Mouse (Mus musculus) stomach, embryonic 15.5 days (tissue): ENCODE measurements around the gene B4galnt2. TPM values are rescaled to one million over a fixed set of nuclear protein-coding genes. Genes with fewer than 3 reads are reported as not detected.

ENCODE experiments used
- ATAC-seq: fragments of 200-750 bp; cut with Nextera tagmentation; 2 replicates; pipeline ENCODE4 v1.8.0; 2017; ENCODE audit warnings: low read depth, moderate number of reproducible peaks, moderate TSS enrichment; ENCODE audit not compliant: insufficient read depth, low FRiP score
- H3K27ac ChIP-seq: fragments of 300-500 bp; sonication (generic); 2 replicates; pipeline ENCODE4 v1.5.1; 2015; ENCODE audit warnings: mild to moderate bottlenecking, inconsistent platforms
- H3K27me3 ChIP-seq: fragments of 300-500 bp; sonication (generic); replicated peaks from 2 replicates; pipeline ENCODE4 v1.6.1; 2015; ENCODE audit warnings: inconsistent platforms
- H3K36me3 ChIP-seq: fragments of 300-500 bp; sonication (generic); 2 replicates; pipeline ENCODE4 v1.6.1; 2015; ENCODE audit warnings: inconsistent platforms
- H3K4me1 ChIP-seq: fragments of 300-500 bp; sonication (generic); 2 replicates; pipeline ENCODE4 v1.6.1; 2015; ENCODE audit warnings: inconsistent platforms
- H3K4me2 ChIP-seq: fragments of 300-500 bp; sonication (generic); 2 replicates; pipeline ENCODE4 v1.6.1; 2015; ENCODE audit warnings: mild to moderate bottlenecking, inconsistent platforms
- H3K4me3 ChIP-seq: fragments of 300-500 bp; sonication (generic); replicated peaks from 2 replicates; pipeline ENCODE4 v1.5.1; 2015; ENCODE audit warnings: inconsistent platforms
- H3K9ac ChIP-seq: fragments of 300-500 bp; sonication (generic); 2 replicates; pipeline ENCODE4 v1.6.1; 2015; ENCODE audit warnings: inconsistent platforms
- H3K9me3 ChIP-seq: fragments of 300-500 bp; sonication (generic); 2 replicates; pipeline ENCODE4 v1.6.1; 2016; ENCODE audit warnings: inconsistent platforms
- WGBS: fragments of 180-500 bp; shearing (Covaris S2); methylation state at CpG from one replicate; pipeline ENCODE4 v1.1.7; 2015; 5-methylcytosine and 5-hydroxymethylcytosine counted together
- polyA plus RNA-seq: library from polyadenylated mRNA; unstranded; fragments of >200 nt; fragmentation: Nextera tagmentation; extraction: Ambion mirVana; gene quantifications from 2 replicates; pipeline ENCODE4 v1.2.1, GENCODE M21; 2015

Gene B4galnt2
- polyA plus RNA-seq, 1 experiment from 2014 or later: 8.9 TPM

DNA sequence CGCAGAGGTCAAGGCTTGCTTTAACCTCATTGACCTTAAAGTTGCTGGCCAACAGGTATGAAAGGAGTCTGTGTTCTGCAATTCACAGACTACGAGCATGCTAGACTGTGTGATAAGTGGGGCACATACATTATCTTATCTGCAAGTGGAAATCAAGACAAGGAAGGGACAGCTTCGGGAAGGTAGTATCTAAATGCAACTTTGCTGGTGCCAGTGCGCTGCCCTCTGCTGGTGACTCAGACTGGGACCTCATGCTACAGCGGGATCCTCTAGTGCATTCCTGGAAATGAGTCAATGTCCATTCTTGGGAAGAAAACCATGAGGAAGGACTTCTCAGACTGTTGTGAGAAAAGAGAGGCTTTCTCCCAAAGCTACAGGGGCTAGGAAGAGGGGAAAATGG lies 61.0 kb downstream of the B4galnt2 start:
- Histone ChIP-seq H3K9ac (no peak overlapping the region), H3K27me3 (no peaks in the 10 kb centered on the region), H3K27ac (no peak overlapping the region), H3K4me3 (no peak overlapping the region), H3K4me2 (no peak overlapping the region), H3K36me3 (no peaks in the 10 kb centered on the region), H3K4me1 (no peaks in the 10 kb centered on the region), H3K9me3 (no peaks in the 10 kb centered on the region)
- WGBS: 54% methylated on average over 5 of the region's 5 CpGs
- ATAC-seq: no peak

DNA sequence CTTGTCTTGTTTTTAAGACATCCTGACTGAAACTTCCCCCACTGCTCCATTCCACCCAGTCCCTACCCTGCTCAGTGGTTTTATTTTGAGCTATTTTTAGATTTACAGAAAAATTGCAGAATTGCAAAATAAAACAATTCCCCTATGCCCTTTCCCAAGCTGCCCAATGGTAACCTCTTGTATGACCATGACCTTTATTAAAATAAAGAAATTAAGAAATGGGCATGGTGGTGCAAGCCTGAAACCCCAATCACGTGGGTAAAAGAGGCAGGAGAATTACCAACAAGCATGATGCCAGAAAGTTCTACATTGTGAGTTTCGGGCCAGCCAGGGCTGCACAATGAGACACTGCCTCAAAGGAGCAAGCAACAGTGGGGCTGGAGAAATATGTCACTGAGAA lies 63.8 kb downstream of the B4galnt2 start:
- Histone ChIP-seq H3K9ac (no peak overlapping the region), H3K27ac (no peak overlapping the region), H3K27me3 (no peaks in the 10 kb centered on the region), H3K4me2 (no peak overlapping the region), H3K4me3 (no peak overlapping the region), H3K9me3 (no peaks in the 10 kb centered on the region), H3K4me1 (no peaks in the 10 kb centered on the region), H3K36me3 (no peaks in the 10 kb centered on the region)
- no peak for ATAC-seq
- WGBS: 75% methylated on average over 2 of the region's 2 CpGs

DNA sequence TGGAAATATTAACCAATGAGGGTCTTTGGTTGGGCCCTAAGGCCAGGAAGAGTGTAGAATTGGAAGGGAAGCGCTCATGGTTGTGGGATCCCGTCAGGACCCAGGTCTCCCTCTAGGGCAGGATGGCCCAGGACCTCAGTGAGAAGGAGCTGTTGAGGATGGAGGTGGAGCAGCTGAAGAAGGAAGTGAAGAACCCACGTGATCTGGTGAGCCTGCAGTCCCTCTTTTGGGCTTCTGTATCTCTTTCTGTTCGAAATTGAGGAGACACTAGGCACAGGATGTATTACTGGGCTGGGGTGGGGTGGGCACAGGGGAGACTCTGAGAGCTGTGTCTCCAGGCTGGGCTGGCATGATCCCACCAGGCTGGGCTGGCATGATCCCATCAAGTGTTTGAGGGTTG lies 69.8 kb downstream of the B4galnt2 start:
- Histone ChIP-seq H3K4me2 (no peak overlapping the region), H3K4me1 (no peaks in the 10 kb centered on the region), H3K4me3 (no peak overlapping the region), H3K9me3 (no peaks in the 10 kb centered on the region), H3K27ac (no peak overlapping the region), H3K9ac (no peak overlapping the region), H3K27me3 (no peaks in the 10 kb centered on the region; the same call in 1 of the 2 replicates), H3K36me3 (no peaks in the 10 kb centered on the region)
- WGBS: 73% methylated on average over 4 of the region's 4 CpGs
- ATAC-seq: no peak

DNA sequence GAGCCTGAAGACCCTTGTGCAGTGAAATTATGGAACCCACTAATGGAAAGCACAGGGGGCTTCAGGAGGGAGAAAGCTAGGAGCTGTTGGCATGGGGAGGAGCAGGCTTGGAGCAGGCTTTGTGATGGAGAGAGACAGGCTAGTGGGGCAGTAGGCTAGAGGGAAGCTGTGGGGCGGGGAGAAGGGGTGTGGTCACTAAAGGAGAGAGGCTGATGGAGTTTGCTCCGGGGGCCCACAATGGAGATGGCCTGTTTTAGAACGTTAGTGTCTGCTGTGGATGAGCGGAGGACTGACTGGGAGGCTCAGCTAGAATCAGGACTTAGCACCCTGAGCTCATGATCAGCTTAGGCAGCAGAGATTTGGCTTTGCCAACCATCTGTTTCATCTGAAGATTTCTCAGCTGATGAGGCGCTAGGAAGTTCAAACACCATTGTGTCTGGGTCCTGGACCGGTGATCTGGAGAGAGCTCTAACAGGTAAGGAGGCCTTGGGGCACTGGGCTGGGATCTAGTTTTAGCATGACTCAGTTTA lies 71.2 kb downstream of the B4galnt2 start:
- Histone ChIP-seq H3K27ac (no peak overlapping the region), H3K4me2 (peak overlapping the region; percentile 28; the same call in 1 of the 2 replicates), H3K27me3 (no peaks in the 10 kb centered on the region; the same call in 1 of the 2 replicates), H3K9ac (no peak overlapping the region), H3K4me1 (no peaks in the 10 kb centered on the region), H3K4me3 (0 out of 2 replicates have a peak overlapping the region, but pooled peaks have one; percentile 5), H3K9me3 (no peaks in the 10 kb centered on the region), H3K36me3 (no peaks in the 10 kb centered on the region)
- ATAC-seq: no peak
- WGBS: 49% methylated on average over 6 of the region's 6 CpGs

DNA sequence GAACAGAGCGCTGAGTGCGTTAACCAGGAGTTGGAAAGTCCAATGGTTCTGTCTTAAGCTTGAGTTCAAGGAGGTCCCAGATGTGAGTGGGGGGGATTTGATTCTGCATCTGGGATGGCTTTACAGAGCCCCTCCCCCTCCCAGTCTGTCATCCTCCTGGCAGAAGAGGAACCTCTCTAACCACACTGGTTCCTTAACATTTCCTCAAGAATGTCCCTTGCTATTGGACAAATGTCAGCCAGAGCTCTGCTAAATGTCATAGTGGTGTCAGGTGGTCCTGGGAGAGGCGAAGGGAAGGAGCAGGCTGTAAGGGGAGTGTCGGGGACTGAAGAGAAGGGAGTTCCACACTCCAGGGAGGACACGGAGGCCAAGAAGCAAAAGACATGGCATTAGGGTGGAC lies 71.7 kb downstream of the B4galnt2 start:
- H3K27me3 ChIP-seq: no peaks in the 10 kb centered on the region; the same call in 1 of the 2 replicates
- no peak for ATAC-seq
- 0 out of 2 replicates have a peak overlapping the region, but pooled peaks have one; percentile 5 for H3K4me3 ChIP-seq
- H3K9me3 ChIP-seq: no peaks in the 10 kb centered on the region
- peak overlapping the region; percentile 28; the same call in 1 of the 2 replicates for H3K4me2 ChIP-seq
- no peak overlapping the region for H3K9ac ChIP-seq
- no peaks in the 10 kb centered on the region for H3K4me1 ChIP-seq
- H3K27ac ChIP-seq: peak overlapping the region; percentile 59
- WGBS: 64% methylated on average over 5 of the region's 5 CpGs
- H3K36me3 ChIP-seq: no peaks in the 10 kb centered on the region

DNA sequence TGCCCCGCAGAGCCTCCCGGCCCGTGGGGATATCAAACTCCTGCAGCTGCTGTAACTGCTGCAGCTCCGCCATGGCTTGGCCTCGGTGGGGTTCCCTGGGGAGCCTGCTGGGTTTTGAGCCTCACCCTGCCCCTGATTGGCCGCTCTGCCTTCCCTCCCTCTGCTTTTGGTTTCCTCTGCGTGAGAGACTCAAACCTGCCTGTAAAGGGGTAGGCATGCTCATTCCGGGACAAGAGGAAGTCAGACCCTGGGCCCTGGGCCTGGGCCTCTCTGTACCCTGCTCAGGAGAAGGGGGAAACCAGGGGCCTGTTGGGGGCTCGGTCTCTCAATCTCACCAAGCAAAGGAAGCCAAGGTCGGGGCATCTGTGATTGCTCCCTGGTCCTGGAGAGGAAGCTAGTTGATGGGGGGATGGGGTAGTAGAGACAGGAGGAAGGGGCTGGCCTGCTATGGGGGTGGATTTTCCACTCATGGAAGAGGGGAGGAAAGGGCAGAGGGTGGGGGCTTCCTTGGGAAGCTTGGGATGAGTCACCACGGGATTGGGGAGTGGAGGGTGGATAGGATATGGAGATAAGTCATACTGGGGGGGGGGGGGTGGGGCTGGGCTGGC lies 72.5 kb downstream of the B4galnt2 start, which contains the start of gene Abi3:
Abi3 (minus strand) TSS at position 403 of the 608 bp plus-strand sequence.
- 13% methylated on average over 11 of the region's 11 CpGs for WGBS
- no peaks in the 10 kb centered on the region for H3K9me3 ChIP-seq
- peak; percentile 48; the same call in 1 of the 2 replicates for ATAC-seq
- no peaks in the 10 kb centered on the region; the same call in 1 of the 2 replicates for H3K27me3 ChIP-seq
- peaks cover 4% of the 10 kb centered on the region; the same call in 1 of the 2 replicates for H3K4me1 ChIP-seq
- peak within 1 kb of the TSS; percentile 28 for H3K4me2 ChIP-seq
- no peak within 1 kb of the TSS for H3K9ac ChIP-seq
- peak within 1 kb of the TSS; percentile 18 for H3K4me3 ChIP-seq
- H3K27ac ChIP-seq: peak within 1 kb of the TSS; percentile 59
- H3K36me3 ChIP-seq: no peaks in the 10 kb centered on the region

DNA sequence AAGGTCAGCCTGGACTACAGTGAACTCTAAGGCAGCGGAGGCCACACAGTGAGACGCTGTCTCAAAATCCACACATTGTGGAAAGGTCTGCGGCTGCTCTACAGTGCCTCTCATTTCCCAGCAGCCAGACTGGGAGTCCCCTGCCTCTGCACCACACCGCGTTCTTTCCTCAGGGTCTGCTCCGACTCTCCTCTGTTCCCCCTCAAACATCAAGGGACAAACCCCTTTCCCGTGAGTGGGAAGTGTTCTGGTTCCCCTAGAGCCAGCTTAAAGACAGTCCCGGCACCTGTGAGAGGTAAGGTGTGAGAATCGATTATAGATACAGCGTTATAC lies 73.2 kb downstream of the B4galnt2 start:
- 0 out of 2 replicates have a peak overlapping the region, but pooled peaks have one; percentile 6 for H3K27ac ChIP-seq
- H3K4me1 ChIP-seq: peaks cover 11% of the 10 kb centered on the region
- no peaks in the 10 kb centered on the region for H3K9me3 ChIP-seq
- no peaks in the 10 kb centered on the region; the same call in 1 of the 2 replicates for H3K27me3 ChIP-seq
- 62% methylated on average over 10 of the region's 10 CpGs for WGBS
- peak overlapping the region; percentile 18 for H3K4me3 ChIP-seq
- no peaks in the 10 kb centered on the region for H3K36me3 ChIP-seq
- H3K4me2 ChIP-seq: peak overlapping the region; percentile 28
- H3K9ac ChIP-seq: no peak overlapping the region
- ATAC-seq: no peak

DNA sequence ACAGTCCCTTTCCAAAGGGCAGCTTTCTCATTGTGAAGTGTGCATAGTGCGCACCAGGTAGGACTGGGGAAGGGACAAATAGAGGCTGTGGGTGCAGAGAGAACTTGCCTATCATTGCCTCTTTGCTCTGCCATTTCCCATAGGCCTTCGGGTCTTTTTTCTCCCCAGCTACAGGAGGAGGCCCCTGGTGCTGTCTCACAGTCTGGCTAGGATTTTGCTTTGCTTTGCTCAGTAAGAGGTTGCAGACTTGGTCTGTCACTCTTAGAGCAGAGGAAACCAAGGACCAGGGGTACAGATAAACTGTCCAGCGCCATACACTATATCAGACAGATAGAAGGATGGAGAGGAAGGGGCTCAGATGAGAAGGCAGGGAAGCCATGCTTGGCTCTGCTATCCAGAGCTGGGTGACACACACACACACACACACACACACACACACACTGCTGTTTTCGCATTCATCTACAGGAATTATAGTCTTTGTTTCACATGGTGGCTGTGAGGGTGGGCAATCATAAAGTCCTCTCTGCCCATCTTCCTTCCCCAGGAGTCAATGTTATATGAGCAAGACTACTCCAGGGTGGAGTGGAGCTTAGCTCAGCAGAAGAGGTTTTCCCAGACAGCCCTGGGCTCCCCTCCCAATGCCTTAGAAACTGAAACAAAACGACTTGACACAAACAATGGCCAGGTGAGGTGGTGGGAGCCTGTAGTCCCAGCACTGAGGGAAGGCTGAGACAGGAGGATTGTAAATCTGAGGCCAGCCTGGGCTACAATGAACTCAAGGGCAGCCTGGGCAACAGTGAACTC lies 73.8 kb downstream of the B4galnt2 start:
- no peak overlapping the region for H3K9ac ChIP-seq
- no peak overlapping the region for H3K27ac ChIP-seq
- no peak for ATAC-seq
- no peaks in the 10 kb centered on the region; the same call in 1 of the 2 replicates for H3K27me3 ChIP-seq
- no peaks in the 10 kb centered on the region for H3K36me3 ChIP-seq
- peak overlapping the region; percentile 18 for H3K4me3 ChIP-seq
- H3K4me2 ChIP-seq: peak overlapping the region; percentile 28; the same call in 1 of the 2 replicates
- WGBS: 59% methylated on average over 5 of the region's 5 CpGs
- peaks cover 17% of the 10 kb centered on the region for H3K4me1 ChIP-seq
- no peaks in the 10 kb centered on the region for H3K9me3 ChIP-seq

DNA sequence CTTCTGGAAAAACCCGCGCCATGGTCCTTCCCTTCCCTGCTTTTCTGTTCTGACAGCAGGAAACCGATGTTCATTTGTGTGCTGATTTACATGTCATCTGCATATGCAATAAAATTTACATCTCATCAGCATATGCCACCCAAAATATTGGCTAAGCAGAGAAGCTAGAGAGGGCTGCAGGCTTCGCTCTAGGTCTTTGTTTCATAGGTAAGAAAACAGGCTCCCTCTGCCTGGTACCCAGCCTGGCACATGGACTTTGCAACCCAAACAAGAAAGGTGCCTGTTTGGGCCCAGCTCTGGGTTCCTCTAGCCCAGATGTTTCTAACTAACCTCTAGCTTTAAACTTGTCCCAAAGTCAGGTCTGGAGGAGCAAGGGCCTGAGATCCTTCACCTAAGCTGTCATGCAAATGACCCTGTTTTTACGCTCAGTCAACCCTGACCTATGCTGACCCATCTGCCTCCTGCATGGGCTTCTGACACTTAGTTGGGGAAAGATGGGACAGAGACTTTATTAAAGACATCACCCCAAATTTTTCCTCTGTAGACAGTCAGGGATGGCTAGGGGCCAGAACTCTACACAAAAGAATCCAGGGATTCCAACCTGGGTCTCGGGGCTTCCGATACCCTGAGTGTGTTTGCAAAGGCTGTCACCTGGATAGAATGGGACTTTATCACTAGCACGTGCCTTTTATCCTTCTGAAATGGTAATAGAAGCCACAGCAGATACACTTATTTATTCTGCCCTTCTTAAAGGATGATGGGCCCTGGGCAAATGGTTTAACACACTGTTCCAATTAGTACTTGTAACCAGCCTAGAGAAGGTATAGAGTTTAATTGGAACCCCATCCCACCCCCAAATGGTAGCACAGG lies 75.5 kb downstream of the B4galnt2 start:
- Histone ChIP-seq H3K4me2 (no peak overlapping the region), H3K27me3 (peaks cover 9% of the 10 kb centered on the region), H3K27ac (no peak overlapping the region), H3K4me1 (peaks cover 26% of the 10 kb centered on the region), H3K4me3 (no peak overlapping the region), H3K9ac (no peak overlapping the region), H3K36me3 (no peaks in the 10 kb centered on the region), H3K9me3 (no peaks in the 10 kb centered on the region)
- 74% methylated on average over 8 of the region's 8 CpGs for WGBS
- ATAC-seq: no peak

DNA sequence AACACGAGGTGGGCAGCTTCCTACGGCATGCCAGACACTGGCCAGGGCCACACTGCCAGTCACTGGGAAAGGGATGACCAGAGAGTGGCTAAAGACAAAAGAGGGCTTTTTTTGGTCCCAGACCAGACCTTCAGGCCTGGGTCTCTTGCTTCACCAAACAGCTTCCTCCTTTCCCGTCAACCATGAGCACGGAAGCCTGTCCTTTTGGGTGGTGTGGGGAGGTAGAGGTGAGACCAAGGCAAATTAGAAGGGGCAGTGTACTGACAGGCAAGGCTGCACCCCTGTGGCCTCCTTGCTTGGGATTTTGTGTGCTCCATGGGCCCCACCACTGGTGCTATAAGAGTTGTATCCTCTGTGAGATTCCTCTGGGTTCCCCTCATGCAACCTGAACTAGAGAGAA lies 76.1 kb downstream of the B4galnt2 start:
- Histone ChIP-seq H3K27ac (no peak overlapping the region), H3K36me3 (no peaks in the 10 kb centered on the region), H3K9me3 (no peaks in the 10 kb centered on the region), H3K27me3 (peaks cover 16% of the 10 kb centered on the region), H3K4me2 (no peak overlapping the region), H3K4me1 (peaks cover 32% of the 10 kb centered on the region), H3K4me3 (no peak overlapping the region), H3K9ac (no peak overlapping the region)
- no peak for ATAC-seq
- WGBS: 72% methylated on average over 4 of the region's 4 CpGs

DNA sequence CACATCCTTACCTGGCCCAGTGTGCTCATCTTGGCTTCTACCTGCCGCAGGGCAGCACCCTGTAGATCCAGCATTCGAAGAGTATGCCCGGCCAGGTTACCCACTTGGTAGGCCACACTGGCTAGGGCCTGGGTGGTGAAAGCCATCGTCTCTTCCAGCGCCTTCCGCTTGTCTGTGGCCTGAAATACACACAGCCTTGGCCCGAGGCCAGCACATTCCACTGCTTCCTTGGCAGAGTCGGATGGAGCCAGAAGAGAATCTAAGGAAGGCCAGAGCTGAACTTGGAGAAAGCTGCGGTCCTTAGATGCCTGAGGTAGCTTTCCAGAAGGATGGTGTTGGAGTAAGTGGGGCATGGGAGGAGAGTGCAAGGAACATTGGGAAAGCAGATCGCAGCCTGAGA lies 77.6 kb downstream of the B4galnt2 start, which contains the start of gene Gngt2:
Gngt2 (plus strand) TSS at position 158 of the 400 bp plus-strand sequence.
- Histone ChIP-seq H3K9ac (no peak within 1 kb of the TSS), H3K4me2 (0 out of 2 replicates have a peak within 1 kb of the TSS, but pooled peaks have one; percentile 9), H3K27me3 (peaks cover 31% of the 10 kb centered on the region), H3K4me3 (no peak within 1 kb of the TSS), H3K27ac (no peak within 1 kb of the TSS; the same call in 1 of the 2 replicates), H3K4me1 (peaks cover 34% of the 10 kb centered on the region), H3K9me3 (no peaks in the 10 kb centered on the region), H3K36me3 (no peaks in the 10 kb centered on the region)
- no peak for ATAC-seq
- 44% methylated on average over 10 of the region's 10 CpGs for WGBS
